Mouse (Mus musculus) frontal cortex, postnatal 25 days (tissue): ENCODE measurements at regions not wholly inside any gene's neighbourhood (a gene's known extent, or its start where the extent isn't known, plus 50 kb on each side); places are given as distances from the start of the nearest gene placed in this dataset.
"Not testable (repeated sequence)": the region's sequence is repeated elsewhere in the genome, so short reads cannot be mapped to it uniquely, and the experiment has no call there.

ENCODE experiments used
- DNase-seq, 2 experiments: peaks; one replicate each; pipeline ENCODE4 v3.0.0; 2022; ENCODE audit warnings: low spot score in 2 of 2

- DNase-seq = no peak
Observed at GRCm38 (mm10) chr9:78769168-78769567, 153.8 kb downstream of the Cd109 start.

GRCm38 (mm10) chr9:78773936-78774335 is 158.6 kb downstream of the Cd109 start:
- no peak for DNase-seq

- peak in 1 of 2 experiments; percentile 37 for DNase-seq
Observed at GRCm38 (mm10) chr9:78775462-78775861, 160.1 kb downstream of the Cd109 start.

- DNase-seq = no peak
Observed at GRCm38 (mm10) chr9:78780595-78780994, 165.2 kb downstream of the Cd109 start.

GRCm38 (mm10) chr9:78782297-78782696 is 167.0 kb downstream of the Cd109 start:
- DNase-seq = no peak

GRCm38 (mm10) chr9:78782860-78783259 is 167.5 kb downstream of the Cd109 start:
- DNase-seq = no peak

- DNase-seq = no peak
Observed at GRCm38 (mm10) chr9:78787866-78788265, 172.5 kb downstream of the Cd109 start.

GRCm38 (mm10) chr9:78789703-78790102 is 174.4 kb downstream of the Cd109 start:
- DNase-seq = no peak

- DNase-seq = no peak
Observed at GRCm38 (mm10) chr9:78790155-78790554, 174.8 kb downstream of the Cd109 start.

GRCm38 (mm10) chr9:78795801-78796200 is 180.5 kb downstream of the Cd109 start:
- no peak for DNase-seq

GRCm38 (mm10) chr9:78817221-78817620 is 201.9 kb downstream of the Cd109 start:
- no peak for DNase-seq

- DNase-seq = not testable (repeated sequence)
Observed at GRCm38 (mm10) chr9:78821554-78822212, 206.3 kb downstream of the Cd109 start.

GRCm38 (mm10) chr9:78844969-78845683 is 229.8 kb downstream of the Cd109 start:
- no peak for DNase-seq

- DNase-seq = no peak
Observed at GRCm38 (mm10) chr9:78846110-78846509, 230.8 kb downstream of the Cd109 start.

GRCm38 (mm10) chr9:78847890-78848563 is 232.7 kb downstream of the Cd109 start:
- no peak for DNase-seq

GRCm38 (mm10) chr9:78848564-78848893 is 233.2 kb downstream of the Cd109 start:
- not testable (repeated sequence) for DNase-seq

- DNase-seq = no peak
Observed at GRCm38 (mm10) chr9:78856981-78857380, 241.6 kb downstream of the Cd109 start.

- no peak for DNase-seq
Observed at GRCm38 (mm10) chr9:78859956-78860355, 244.6 kb downstream of the Cd109 start.

- no peak for DNase-seq
Observed at GRCm38 (mm10) chr9:78872561-78872960, 257.2 kb downstream of the Cd109 start.

GRCm38 (mm10) chr9:78879955-78880642 is 264.8 kb downstream of the Cd109 start:
- peak in 1 of 2 experiments; percentile 7 for DNase-seq

GRCm38 (mm10) chr9:78880643-78881306 is 265.4 kb downstream of the Cd109 start:
- DNase-seq = no peak

- DNase-seq = no peak
Observed at GRCm38 (mm10) chr9:78881307-78881790, 266.0 kb downstream of the Cd109 start.
